Mouse (Mus musculus): Measurements from ENCODE around the gene Itga9.

Itga9 gene

GRCm38 (mm10) chr9:118688248-118688647 lies 81.8 kb downstream of the Itga9 start:
- DNase-seq (ENCODE audit: low spot score) = no peak

GRCm38 (mm10) chr9:118688921-118689451 lies 82.5 kb downstream of the Itga9 start:
- DNase-seq (ENCODE audit: low spot score) = no peak

GRCm38 (mm10) chr9:118693256-118693655 lies 86.8 kb downstream of the Itga9 start:
- DNase-seq (ENCODE audit: low spot score) = no peak

GRCm38 (mm10) chr9:118694420-118694825 lies 87.9 kb downstream of the Itga9 start:
- no peak for DNase-seq (ENCODE audit: low spot score)

GRCm38 (mm10) chr9:118698191-118698590 lies 91.7 kb downstream of the Itga9 start:
- no peak for DNase-seq (ENCODE audit: low spot score)

GRCm38 (mm10) chr9:118699716-118700115 lies 93.2 kb downstream of the Itga9 start:
- DNase-seq (ENCODE audit: low spot score) = no peak

DNA sequence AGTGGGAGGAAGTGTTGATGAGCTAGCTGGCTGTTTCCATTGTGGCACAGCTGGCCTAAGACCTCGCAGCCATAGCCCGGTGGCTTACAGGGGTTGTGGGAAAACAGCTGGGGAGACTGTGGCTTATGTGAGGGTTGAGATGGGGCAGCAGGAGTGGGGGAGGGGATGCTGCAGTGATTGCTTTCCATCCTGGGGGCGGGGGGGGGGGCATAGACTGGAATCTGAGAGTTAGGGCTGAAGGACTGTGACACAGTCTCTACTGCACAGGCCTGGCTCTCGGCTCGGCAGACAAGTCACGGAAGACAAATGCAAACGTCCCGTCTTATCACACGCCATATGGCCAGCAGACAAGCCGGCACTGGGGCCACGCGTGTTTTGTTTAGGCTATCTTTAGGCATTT lies 94.4 kb downstream of the Itga9 start:
- no peak for DNase-seq (ENCODE audit: low spot score)

GRCm38 (mm10) chr9:118701791-118702190 lies 95.3 kb downstream of the Itga9 start:
- DNase-seq (ENCODE audit: low spot score) = no peak

- DNase-seq (ENCODE audit: low spot score) = no peak
Measured at GRCm38 (mm10) chr9:118703146-118703545, 96.7 kb downstream of the Itga9 start.

DNA sequence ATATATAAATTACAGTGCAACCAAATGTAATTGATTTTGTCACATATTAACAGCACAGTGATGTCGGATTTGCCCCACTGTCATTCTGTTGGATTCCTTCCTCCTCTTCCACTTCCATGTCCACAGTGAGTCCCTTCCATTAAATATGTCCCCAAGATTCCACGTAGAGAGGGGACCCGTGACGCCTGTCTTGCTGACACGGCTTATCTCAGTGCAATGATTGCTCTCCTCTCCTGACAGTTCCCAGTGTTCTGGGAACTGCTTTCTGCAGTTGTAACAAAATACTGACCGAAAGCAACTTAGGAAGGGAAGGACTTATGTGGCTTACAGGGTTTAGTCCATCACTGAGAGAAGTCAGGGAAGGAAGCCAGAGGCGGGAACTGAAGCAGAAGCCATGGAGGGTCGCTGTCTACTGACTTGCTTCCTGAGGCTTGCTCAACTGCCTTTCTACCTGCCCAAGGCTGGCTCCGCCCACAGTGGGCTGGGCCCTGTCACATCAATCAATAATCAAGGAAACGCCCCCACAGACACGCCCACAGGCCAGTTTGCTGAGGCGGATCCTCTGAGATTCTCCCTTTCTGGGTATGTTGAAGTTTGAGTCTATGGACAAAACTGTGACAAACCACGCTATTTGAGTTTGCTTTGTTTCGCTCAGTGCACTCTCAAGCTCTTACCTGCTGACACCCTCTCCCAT lies 99.0 kb downstream of the Itga9 start:
- DNase-seq (ENCODE audit: low spot score) = no peak

- DNase-seq (ENCODE audit: low spot score) = no peak
Measured at GRCm38 (mm10) chr9:118706176-118706975, 99.9 kb downstream of the Itga9 start.

DNA sequence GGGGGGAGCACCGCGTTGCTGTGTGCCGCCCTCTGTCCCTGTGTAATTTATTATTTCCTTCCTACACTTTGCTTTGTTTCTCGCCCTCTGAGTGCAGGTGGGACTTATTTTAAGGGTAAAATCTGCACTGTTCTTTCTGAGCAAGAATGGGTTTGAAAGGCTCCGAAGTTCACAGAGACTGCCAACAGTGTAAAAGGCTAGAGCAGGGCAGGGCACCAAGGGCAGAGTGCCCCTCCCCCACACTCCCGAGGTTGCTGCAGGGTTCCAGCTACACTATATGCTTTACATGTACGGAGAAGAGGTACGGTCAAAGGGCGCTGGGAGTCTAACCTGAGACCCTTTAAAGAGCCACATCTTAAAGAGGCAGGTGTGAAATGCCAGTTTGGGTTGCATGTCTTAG lies 104.1 kb downstream of the Itga9 start:
- DNase-seq (ENCODE audit: low spot score) = no peak

DNA sequence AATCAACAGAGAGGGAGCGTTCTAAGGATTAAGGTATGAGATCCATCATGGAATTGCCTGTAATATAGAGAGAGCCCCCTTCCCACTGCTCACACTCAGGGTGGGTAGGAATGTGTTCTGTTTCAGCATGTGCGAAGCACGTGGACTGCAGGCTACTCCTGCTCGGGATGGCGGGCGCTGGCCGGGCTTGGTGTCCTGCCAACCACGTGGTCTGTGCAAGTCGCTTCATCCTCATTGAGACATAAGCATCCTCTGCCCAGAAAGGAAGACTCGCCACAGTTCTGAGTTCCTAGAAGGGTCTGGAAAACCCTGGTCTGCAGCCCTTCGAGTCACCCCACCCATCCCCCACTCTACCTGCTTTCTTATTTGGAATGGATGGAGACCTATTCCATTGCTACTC lies 105.3 kb downstream of the Itga9 start:
- no peak for DNase-seq (ENCODE audit: low spot score)

GRCm38 (mm10) chr9:118713515-118713914 lies 107.0 kb downstream of the Itga9 start:
- DNase-seq (ENCODE audit: low spot score) = no peak

GRCm38 (mm10) chr9:118714536-118714935 lies 108.0 kb downstream of the Itga9 start:
- no peak for DNase-seq (ENCODE audit: low spot score)

GRCm38 (mm10) chr9:118715971-118716628 lies 109.6 kb downstream of the Itga9 start:
- DNase-seq (ENCODE audit: low spot score) = no peak

- DNase-seq (ENCODE audit: low spot score) = no peak
Measured at GRCm38 (mm10) chr9:118717436-118717835, 110.9 kb downstream of the Itga9 start.

DNA sequence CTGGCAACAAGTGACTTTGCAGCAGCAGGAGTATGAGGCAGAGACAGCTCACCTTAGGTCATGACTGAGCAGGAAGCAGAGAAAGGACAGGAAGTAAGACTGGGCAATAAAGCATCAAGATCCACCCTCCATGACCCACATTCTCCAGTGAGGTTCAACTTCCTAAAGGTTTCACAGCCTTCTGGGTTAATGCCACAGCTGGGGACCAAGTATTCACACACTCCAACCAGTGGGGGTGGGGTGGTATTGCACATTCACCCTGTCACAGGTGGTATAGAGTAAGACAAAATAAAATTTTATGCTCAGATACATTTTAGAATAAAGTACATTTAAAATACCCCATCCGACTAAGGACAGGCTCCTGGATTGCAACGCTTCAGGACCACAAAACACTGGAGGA lies 112.0 kb downstream of the Itga9 start:
- DNase-seq (ENCODE audit: low spot score) = no peak

- DNase-seq (ENCODE audit: low spot score) = no peak
Measured at GRCm38 (mm10) chr9:118721056-118721455, 114.6 kb downstream of the Itga9 start.

- no peak for DNase-seq (ENCODE audit: low spot score)
Measured at GRCm38 (mm10) chr9:118722789-118723325, 116.4 kb downstream of the Itga9 start.

- no peak for DNase-seq (ENCODE audit: low spot score)
Measured at GRCm38 (mm10) chr9:118725128-118725527, 118.6 kb downstream of the Itga9 start.

GRCm38 (mm10) chr9:118726550-118726949 lies 120.1 kb downstream of the Itga9 start:
- DNase-seq (ENCODE audit: low spot score) = no peak
